Mouse (Mus musculus): ENCODE measurements at regions not wholly inside any gene's neighbourhood (a gene's known extent, or its start where the extent isn't known, plus 50 kb on each side); places are given as distances from the start of the nearest gene placed in this dataset.

DNA sequence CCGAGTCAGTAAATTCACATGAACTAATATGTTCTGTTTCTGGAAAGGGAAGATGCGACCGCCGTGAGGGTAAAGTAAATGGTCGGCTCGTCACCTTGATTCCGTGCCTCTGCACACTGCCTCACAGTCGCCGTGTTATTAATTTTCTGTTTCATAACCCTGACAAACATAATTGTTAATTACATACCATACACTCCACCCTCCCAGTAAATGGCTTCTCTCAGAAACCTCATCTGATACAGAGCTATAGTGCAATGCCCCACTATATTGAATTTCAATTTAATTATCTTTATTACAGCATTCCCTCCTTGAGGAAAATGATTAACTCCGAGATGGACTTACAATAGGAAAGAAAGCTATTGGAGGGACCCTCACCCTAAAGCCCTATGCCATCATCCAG, 305.5 kb upstream of the Id4 start:
- in situ Hi-C loops (cut with MboI, MseI): no loop called here

DNA sequence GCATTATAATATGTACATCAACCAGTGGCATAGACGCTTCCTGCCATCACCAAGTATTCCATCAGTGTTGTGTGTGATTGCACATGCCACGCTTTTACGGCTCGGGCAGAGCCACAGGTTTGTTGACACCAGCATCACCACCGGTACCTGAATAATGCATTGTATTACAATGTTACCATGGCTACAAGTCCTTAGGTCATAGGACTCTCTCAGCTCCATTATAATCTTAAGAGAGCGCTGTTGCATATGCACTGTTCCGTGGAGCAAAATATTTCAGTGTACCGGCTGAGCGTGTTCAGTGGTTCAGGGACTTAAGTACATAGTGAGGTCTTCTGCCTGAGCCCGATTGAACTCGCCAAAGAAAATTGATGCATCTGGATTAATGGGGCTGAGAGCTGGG, 303.4 kb upstream of the Id4 start:
- in situ Hi-C loops (cut with MboI, MseI): no loop called here

DNA sequence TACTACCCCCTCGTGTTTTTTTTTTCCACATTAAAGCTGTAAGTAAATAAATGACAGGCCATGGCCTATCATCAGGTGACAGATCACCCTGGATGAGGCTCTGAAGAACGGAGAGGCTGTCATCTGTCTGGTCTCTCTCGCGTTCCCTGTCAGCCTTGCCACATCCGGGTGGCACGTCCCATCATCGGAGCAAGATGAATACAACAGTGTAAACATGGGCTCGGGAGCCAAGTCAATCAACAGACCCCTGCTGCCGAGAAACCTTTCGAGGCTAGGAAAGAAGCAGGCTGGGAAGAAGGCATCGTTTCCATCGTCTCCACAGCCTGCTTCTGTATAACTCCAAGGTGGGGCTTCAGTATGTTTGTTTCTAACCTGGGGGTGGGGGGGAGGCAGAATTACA, 286.8 kb upstream of the Id4 start:
- in situ Hi-C loops (cut with MboI, MseI): no loop called here

DNA sequence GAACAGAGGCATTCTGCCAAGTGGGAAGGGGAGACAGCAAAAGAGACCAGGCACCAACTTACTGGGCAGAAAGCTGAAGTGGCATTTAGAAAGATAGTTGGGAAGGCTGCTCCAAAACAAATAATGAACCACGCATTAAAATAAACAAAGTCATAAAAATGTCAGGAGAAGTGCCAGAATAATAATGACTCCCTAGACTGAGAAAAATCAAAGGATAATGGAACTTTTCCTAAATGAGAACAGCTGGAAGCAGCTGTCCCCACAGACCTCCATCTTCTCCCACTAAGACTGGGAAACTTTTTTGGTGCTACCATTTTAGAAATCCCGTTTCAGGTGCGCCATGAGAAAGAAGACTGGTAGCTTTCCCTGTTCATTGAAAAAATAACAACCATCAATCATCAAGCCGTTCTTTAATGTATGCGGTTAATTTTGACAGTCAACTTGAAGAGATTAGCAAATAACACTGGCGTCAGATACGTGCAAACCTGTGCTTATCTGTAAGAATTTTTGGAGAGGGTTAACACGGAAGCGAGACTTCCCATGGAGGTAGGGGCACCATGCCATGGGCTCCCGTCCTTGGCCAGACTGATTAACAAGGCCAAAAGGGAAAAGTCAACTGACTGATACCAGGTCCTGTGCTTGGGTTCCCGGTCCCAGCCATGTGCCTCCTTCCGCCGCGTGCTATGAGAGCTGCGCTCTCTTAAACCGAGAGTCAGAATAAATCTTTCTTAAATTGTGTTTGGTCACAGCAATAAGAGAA, 286.1 kb upstream of the Id4 start:
- in situ Hi-C loops (cut with MboI, MseI): no loop called here

DNA sequence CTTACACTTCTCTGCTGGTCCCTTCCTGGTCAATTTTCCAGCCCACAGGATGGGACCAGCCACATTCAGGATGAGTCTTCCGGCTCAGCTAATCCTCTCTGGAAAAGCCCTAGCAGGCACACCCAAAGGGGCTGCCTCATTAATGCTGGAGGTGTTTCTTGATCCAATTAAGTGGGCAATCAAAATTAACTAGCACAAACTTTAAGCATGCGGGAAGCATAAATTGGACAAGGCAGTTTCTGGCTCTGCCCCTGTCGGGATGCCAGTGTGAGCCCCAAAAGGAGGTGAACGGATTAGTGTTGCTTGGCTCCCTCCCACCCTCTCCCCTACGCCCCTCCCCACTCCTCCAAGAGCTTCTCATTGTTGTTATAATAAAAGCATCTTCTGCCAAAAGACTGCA, 262.5 kb upstream of the Id4 start:
- in situ Hi-C loops (cut with MboI, MseI): no loop called here

DNA sequence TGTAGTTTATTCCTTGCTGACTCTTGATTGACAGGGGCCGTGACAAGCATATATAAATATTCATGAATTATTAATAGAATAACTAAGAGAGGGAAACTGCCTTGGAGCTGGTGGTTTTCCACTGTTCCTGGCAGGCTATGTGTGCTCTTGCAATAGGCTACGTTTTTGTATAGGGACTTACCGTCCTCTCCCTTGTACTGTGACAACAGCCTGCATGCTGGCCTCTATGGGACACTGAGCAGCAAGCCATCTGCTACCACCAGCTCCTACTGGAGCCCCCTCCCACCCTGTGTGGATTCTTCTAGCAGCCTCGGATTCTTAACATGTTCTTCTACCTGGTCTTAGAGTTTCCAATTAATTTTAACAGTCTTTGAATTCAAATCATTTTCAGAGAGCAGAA, 261.6 kb upstream of the Id4 start:
- in situ Hi-C loops (cut with MboI, MseI): no loop called here

DNA sequence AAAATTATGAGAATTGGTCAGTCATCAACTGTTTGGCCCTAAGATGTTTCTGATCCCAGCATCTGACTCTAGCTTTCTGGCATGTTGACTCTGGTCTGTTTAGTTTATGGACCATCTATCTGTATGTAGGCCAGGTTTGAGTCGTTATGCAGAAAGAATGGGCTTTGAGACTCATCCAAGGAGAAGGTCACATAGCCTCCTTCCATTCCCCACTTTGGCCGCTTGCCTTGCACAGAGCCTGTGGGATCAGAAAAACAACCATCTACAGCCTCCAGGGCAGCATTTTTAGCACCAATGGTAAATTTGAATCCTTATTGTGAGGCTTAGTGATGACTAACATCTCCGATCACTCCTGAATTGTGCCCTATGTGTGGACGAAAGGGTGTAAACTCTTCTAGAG, 257.9 kb upstream of the Id4 start:
- in situ Hi-C loops (cut with MboI, MseI): no loop called here

DNA sequence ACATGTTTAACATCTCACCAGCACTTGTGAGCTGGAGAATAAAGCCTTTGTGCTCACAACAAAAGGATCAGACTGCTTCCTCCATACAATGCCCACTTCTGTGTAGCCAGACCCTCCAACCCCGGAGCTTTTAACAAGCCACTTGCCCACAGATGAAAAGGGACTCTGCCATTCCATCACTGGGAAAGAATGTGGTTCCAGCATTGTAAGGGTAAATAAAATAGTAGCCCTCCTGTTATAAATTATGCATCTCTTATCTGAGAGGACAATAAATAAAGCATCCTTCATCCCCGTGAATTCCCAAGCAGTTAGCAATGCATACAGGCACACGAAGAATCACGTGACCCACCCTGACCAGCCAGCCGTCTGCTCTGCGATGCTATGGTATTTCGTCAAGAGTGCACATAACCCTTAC, 247.7 kb upstream of the Id4 start:
- in situ Hi-C loops (cut with MboI, MseI): no loop called here

DNA sequence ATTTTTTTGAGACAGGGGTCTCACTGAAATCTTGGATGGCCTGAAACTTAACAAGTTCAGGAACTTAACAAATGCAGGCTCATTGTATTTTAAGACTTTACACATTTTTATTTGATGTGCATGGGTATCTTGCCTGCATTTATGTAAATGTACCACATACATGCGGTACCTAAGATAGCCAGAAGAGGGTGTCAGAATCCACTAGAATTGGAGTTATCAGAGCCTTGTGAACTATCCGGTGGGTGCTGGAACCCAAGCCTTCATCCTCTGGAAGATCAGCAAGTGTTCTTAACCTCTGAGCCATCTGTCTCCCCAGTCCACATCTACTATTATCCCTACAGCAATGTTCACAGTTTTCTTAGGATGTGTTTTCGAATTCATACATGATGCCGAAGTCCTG, 245.7 kb upstream of the Id4 start:
- in situ Hi-C loops (cut with MboI, MseI): no loop called here

DNA sequence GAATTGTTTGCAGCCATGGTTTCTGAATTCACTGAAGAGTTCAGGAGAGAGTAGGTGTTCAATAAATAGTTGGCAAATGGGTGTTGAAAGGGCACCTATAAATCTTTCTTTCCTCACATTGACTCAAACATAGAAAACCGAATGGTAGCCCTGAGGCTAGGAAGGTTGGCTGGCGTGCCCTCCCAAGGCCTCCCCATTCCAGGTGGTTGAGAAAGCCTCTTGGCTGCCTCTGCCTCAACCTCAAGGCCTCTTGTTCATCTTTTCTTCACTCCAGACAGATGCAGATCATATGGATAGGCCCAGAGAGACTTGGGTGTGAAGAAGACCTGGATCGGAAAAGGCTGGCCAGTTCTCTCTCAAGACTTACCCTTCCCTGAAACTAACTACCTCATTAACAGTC, 245.0 kb upstream of the Id4 start:
- in situ Hi-C loops (cut with MboI, MseI): no loop called here

DNA sequence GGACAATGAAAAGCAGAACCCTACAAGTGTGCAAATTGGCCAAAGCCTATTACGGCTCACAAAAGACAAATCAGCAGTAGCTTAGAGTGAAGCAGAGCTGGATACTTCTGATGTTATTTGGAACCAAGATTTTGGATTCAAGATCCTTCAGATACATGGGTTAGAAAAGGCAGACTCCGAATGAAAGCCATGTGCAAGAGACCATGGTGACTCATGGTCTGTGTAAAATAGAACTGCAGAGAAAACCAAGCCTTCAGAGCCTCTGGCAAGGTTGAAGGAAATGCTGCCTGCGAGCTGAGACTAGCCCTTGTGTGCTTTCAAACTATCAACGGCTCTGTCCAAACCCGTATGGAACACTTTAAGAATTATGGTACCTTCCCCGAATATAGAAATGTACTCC, 244.4 kb upstream of the Id4 start:
- in situ Hi-C loops (cut with MboI, MseI): no loop called here

DNA sequence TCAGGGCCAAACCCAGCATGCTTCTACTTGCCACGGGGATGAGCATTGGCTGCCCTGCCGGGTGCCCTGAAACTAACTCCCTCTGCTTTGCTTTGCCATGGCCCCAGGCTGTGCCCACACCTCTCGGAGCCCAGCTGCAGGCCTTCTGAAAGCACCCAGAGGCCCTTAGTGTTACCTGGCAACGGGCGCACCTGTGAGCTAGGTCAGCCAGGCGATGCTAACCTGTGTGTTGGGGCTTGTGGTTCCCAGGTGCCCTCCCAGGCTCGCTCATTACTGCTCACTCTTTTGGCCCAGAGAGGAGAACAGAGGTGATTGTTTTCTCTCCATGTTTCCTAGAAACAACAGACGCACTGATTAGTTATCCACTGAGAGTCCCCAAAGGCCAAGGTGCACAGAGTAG, 243.4 kb upstream of the Id4 start:
- in situ Hi-C loops (cut with MboI, MseI): no loop called here

DNA sequence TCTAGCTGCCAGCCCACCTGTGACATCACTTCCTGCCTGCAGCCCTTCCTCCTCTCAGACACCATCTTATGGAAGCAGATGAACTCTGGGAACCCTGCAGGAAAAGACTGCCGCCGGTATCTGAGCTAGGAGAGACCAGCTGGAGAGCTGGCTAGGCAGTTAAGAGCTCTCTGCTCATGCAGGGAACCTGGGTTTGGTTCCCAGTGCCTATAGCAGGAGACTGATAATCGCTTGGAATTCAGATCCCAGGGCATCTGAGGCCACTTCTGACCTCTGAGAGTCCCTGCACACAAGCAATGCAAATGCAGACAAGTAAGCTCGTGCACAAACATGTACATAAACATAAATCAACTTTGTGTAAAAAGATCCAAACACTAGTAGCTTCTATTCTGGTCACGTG, 242.4 kb upstream of the Id4 start:
- in situ Hi-C loops (cut with MboI, MseI): no loop called here

DNA sequence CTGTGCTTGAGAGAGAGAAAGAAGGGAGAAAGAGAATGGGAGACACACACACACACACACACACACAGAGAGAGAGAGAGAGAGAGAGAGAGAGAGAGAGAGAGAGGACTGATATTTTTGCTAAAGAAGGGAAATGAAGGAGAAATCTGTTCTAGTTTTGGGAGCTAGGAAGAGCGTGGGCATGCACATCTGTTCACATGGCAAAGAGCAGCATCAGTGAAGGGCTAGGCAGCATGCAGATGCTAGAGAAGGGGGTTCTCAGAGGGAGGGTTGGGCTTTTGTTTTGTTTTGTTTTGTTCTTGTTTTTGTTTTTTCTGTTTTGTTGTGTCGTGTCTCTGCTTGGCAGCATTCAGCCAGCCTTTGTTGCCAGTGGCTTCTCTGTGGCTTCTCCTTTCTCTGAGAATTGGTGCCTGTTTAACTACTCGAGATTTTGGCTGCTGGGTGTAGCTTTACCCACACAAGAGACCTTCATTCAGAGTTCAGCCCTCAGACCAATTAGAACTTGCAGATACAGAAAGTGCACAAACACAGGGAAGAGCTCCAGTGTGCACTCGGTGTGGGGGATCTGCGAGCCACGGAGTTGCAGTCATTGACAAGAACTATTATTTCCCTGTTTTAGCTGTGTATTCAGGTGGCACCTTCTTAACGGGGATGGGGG, 237.9 kb upstream of the Id4 start:
- in situ Hi-C loops (cut with MboI, MseI): no loop called here

DNA sequence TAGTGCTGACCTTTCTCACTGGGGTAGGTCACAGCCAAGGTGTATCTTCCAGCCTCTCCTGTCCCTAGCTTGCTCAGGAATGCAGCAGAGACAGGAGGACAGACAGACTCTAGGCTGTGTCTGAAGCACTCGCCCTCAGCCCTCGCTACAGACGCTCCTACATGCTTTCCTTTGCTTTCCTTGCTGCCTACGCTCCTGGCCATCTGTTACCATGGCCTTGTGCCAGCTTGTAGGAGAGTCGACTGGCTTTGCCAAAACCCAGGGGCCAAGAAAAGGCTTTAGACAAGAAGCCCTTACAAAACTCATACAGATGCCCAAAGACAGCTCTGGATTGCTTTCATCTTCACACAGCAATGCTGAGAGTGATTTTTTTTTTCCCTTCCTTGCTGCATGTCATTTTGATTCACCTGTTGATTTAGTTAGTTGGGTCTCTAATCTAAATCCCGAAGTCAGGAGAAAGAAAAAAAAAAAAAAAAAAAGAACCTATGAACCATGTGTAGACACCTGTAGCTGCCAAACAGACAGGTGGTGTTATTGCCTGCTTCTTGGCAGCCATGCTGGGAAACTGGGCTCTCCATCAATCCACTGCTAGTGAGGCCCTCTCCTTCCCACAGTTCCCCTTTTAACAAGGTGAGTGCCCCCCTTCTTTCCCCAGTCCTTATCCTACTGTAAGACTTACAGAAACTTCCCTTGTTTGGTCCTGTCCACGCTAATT, 233.1 kb upstream of the Id4 start:
- in situ Hi-C loops (cut with MboI, MseI): no loop called here

DNA sequence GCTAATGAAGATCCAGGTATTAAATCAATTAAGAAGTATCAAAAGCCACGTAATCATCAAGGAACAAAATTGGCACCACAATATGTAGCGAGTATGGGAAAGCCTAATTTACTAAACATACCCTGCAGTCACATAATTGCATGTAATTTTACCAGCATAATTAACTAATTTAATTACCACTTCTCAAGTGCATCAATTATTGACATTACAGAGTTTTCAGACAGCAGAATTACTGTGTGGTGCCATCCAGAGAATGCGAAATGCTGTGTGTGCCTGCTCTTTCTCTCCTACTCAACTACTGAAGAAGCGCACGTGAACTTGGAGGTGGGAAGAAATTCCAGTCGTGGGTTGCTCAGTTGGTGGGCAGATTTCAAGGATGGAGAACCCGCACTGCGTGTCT, 229.5 kb upstream of the Id4 start:
- in situ Hi-C loops (cut with MboI, MseI): no loop called here

DNA sequence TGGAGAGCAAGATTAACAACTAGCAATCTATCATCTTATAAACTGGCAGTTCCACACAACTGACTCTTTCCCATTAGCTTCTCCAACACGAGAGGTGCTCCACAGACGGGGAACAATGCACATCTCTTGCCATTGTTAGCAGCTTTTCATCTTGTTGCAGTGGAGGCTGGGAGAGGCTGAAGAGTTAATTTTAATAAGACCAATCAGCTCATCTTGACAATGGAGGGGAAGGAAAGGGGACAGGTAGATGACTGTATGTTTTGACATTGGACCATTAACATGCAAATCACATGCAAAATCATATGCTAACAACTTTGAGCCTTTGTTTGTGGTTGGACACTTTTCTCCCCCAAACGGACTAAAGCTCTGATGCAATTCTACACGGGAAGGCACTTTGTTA, 218.9 kb upstream of the Id4 start:
- in situ Hi-C loops (cut with MboI, MseI): no loop called here

DNA sequence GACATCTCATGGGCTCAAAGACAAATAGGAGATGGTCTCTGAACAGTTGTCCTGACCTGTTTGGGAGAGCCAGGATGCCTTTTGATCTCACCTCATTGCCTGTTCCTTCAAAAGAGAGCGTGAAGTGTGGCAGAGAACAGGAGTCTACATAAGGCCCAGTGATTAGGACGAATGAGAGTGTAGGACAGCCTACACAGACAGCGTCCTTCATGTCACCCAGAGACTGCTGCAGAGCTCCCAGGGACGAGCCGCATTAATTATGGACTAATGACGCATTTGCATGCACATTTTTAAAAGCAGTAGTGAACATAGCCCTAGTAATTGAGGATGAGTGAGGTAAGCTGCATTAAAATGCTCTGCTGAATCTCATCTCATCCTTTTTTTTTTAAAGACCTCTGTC, 218.5 kb upstream of the Id4 start:
- in situ Hi-C loops (cut with MboI, MseI): no loop called here

DNA sequence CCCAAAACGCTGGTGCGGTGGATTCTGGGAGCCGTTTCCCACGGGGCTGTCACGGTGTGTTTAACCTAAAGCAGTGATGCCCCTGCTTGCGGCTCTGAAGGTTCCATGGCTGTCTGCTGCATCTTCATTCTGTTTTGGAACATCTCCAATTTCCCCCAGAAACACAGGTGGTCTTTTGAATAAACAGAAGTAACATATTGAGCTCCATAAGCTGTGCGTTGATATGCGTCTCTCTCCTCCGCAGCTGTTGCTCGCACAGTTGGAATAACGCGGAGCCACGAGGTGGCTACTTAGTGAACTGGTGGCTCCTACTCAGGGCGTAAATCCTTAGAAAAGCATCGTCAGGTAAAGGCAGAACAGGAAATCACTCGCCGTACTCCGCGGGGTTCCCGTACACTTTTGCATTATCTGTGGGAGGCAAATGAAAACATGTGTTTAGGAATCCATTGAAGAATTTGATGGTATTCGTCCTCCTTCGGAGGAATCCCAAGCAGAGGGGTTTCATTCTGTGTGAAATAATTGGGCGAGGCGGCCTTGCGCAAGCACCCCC, 214.8 kb upstream of the Id4 start:
- in situ Hi-C loops (cut with MboI, MseI): no loop called here

DNA sequence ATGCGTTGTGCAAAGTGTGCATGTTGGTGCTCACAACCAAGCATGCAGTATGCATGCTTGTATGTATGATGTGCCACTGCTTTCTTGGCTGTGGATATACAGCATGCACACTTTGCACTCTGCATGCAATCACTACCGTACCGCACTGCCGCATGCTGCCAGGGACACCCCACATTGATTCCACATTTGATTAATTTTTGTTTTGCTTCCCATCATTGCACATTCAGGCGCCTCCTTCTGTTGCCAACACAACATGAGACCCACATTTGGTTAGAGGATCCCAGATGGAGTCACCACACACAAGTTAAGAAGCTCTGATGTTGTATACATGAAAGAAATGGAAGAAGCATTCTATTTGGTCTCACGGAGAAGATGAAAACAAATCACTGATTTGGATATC, 211.2 kb upstream of the Id4 start:
- in situ Hi-C loops (cut with MboI, MseI): no loop called here

DNA sequence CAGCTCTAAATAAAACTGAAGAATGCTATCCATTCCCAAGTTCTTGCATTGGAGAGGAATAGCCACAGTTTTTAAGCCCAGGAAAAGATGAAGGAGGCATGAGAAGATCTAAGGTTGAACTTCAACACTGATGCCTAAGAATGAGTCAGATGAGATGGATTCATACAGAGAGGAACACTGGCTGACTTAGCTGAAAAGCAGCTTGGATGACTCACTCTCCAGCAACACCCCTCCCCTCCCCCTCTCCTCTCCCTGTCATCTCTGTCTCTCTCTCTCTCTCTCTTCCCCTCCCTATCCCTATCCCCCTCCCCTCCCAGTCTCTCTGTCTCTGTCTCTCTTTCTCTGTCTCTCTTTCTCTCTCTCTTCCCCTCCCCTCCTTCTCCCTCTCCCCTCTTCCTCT, 186.4 kb upstream of the Id4 start:
- in situ Hi-C loops (cut with MboI, MseI): no loop called here

DNA sequence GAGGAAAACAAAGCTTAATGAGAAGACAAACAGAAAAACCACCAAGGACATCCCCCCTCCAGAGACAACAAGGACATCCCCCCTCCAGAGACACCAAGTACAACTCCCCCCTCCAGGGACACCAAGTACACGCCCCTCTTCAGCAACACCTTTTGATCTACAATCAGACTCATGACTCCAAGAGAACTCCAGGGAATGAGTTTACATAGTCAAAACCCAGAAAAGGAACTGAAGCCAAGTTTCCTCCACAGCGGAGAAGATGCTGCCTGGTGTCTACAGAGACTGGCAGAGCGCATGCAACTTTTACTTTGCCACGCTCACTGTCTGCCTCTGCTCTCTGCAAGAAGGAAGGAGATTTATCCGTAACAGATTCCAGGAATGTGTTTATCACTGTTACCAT, 185.7 kb upstream of the Id4 start:
- in situ Hi-C loops (cut with MboI, MseI): no loop called here

DNA sequence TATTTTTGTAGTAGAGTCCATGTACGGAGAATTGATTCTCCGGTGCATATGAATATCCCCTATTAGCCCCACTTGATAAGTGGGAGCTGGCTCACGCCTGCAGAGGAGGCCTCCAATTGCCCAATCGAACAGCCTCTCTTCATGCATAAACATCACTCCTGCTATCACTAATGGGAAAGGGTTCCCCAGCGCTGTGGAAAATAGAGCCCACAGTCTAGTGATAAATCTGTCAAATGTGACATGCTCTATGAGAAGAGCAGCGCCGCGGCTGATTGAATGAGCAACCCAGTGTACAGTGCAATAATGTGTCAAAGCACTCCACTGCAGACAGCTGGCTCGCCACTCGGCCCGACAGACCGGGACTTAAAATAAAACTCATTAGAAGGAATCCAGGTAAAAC, 182.8 kb upstream of the Id4 start:
- in situ Hi-C loops (cut with MboI, MseI): no loop called here

Data from regulatory T cell (primary cell).